Mouse (Mus musculus) splenic B cell, adult 2 months (primary cell): ENCODE measurements around the gene Msi2.

ENCODE experiments used
- DNase-seq: peaks from one replicate; pipeline ENCODE4 v3.0.0-alpha.2; 2011; ENCODE audit warnings: low read depth, low spot score
- H3K27me3 ChIP-seq: 2 replicates; pipeline ENCODE4 v1.6.1; 2012; ENCODE audit warnings: mild to moderate bottlenecking, low read length, moderate library complexity, mixed read lengths; ENCODE audit not compliant: control insufficient read depth, poor library complexity, insufficient read depth, severe bottlenecking
- H3K36me3 ChIP-seq: 2 replicates; pipeline ENCODE4 v1.6.1; 2012; ENCODE audit warnings: mild to moderate bottlenecking, low read length, moderate library complexity, mixed read lengths; ENCODE audit not compliant: control insufficient read depth, poor library complexity, insufficient read depth, severe bottlenecking

The Msi2 gene

GRCm38 (mm10) chr11:88675526-88676353 lies 42.6 kb downstream of the Msi2 start:
- Histone ChIP-seq H3K36me3 (peaks cover 2% of the 10 kb centered on the region), H3K27me3 (no peaks in the 10 kb centered on the region)
- DNase-seq = no peak

DNA sequence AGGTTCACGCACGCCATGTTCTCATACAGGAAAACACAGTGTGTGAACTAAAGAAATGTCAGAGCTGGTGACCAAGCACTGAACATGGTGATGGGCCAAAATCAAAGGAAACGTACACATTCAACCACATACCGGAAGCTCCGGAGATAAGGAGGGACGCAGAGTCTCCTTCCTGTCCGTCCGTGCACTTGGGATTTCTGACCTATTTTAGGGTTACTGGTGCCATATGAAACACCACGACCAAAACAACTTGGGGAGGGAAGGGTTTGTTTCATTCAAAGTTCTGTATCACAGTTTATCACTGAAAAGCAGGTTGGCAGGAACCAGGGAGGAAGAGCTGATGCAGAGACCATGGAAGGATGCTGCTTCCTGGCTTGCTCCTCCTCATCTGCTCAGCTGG lies 44.2 kb downstream of the Msi2 start:
- Histone ChIP-seq H3K27me3 (no peaks in the 10 kb centered on the region), H3K36me3 (peaks cover 4% of the 10 kb centered on the region)
- no peak for DNase-seq

GRCm38 (mm10) chr11:88670925-88671324 lies 47.4 kb downstream of the Msi2 start:
- DNase-seq = no peak
- Histone ChIP-seq H3K36me3 (peaks cover 6% of the 10 kb centered on the region), H3K27me3 (no peaks in the 10 kb centered on the region)

DNA sequence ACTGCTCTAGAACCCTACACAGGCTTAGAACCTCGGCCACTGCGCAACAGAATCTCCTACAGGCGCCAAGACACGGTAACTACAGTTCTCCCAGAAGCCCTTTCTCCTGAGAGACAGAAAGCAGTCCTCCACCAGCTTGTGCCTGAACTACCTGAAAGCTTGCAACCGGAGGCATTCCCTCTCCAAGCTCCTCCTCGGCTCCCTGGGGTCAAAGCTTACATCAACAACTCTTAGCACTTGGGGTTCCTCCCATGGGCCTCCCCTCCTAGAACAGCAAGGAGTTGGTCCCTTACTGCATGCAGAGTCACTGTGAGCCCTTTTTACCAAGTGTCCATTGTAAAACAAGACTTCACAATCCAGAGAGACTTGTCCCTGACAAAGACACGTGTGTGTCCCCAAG lies 49.2 kb downstream of the Msi2 start:
- no peaks in the 10 kb centered on the region for H3K27me3 ChIP-seq
- no peak for DNase-seq

DNA sequence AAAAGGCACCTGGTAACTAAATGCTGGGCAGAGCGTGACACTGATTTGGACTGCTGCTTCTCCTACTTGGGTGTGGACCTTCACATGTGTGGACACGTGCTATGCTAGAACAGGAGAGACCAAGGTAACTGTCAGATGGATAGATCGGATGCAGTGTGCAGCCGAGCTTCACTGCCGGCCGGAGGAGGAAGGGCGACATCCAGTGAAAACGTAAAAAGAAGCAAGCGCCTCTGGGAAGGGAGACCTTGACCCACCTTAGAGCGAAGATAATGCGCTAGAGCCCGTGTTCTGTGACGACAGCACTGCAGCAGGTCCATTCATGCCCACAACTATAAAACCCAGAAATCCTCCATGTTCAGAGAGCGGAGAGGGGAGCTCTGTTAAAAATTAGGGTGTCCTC lies 50.0 kb downstream of the Msi2 start:
- H3K36me3 ChIP-seq = peaks cover 6% of the 10 kb centered on the region
- H3K27me3 ChIP-seq = no peaks in the 10 kb centered on the region
- no peak for DNase-seq

More for the DNA sequence above, 49.2 kb downstream of the Msi2 start:
- peaks cover 6% of the 10 kb centered on the region for H3K36me3 ChIP-seq

DNA sequence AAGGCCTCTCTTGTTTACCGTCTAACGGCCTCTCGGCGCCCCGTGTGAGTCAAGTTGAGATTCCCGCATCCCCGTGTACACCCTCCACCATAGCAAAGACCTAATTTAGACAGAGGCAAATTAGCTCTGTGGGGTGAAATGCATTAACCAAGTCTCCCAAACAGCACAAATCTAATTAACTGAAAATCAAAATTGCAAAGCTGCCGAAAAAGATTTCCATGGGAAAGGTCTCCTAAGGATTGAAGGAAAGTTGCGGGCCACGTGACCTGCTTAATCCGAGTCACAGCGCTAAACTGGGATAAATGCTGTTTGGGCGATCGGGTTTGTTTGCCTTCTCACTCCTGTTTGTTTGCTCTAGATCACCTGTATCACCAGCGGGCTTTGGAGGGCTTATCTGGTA lies 52.5 kb downstream of the Msi2 start:
- H3K27me3 ChIP-seq = no peaks in the 10 kb centered on the region
- no peak for DNase-seq
- H3K36me3 ChIP-seq = peaks cover 5% of the 10 kb centered on the region

- DNase-seq = no peak
- no peaks in the 10 kb centered on the region for H3K27me3 ChIP-seq
- H3K36me3 ChIP-seq = peaks cover 2% of the 10 kb centered on the region; the same call in 1 of the 2 replicates
Measured at GRCm38 (mm10) chr11:88661444-88662180, 56.7 kb downstream of the Msi2 start.

- Histone ChIP-seq H3K36me3 (no peaks in the 10 kb centered on the region; the same call in 1 of the 2 replicates), H3K27me3 (no peaks in the 10 kb centered on the region)
- DNase-seq = no peak
Measured at GRCm38 (mm10) chr11:88660404-88660803, 57.9 kb downstream of the Msi2 start.

DNA sequence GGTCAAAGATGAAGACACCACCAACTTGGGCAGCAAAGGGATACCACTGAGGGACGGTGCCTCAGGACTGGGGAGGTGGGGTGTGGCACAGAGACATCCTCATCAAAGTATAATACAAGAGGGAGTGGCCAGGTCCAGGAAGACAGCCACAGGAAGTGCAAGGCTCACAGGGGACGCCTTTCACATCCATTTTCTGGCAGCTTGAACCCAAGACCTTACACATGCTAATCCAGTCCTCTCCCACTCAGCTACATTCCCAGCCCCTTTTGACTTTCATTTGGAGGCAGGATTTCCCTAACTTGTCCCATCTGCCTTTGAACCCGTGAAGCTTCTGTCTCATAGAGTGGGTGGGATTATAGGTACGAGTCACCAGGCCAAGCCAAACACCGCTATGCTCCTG lies 59.4 kb downstream of the Msi2 start:
- Histone ChIP-seq H3K27me3 (no peaks in the 10 kb centered on the region), H3K36me3 (no peaks in the 10 kb centered on the region; the same call in 1 of the 2 replicates)
- DNase-seq = no peak

DNA sequence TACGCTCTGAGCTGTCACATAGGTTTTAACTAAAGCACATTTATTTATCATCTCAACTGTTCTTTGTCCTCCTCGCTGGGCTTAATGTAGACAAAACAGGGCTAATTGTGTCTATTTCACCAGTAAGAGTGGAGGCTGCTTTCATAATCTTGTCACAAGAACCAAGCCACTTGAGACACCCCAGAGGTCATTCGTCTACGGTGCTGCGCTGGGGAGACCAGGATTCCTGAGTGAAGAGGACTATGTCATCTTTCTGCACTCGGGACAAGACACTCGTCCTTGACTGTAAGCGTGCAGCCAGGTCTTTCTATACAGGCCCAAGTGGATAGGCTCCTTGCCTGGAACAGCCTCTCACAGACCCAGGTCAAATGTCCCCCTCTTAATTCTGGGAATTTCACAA lies 62.5 kb downstream of the Msi2 start:
- Histone ChIP-seq H3K27me3 (no peaks in the 10 kb centered on the region), H3K36me3 (no peaks in the 10 kb centered on the region)
- DNase-seq = no peak

DNA sequence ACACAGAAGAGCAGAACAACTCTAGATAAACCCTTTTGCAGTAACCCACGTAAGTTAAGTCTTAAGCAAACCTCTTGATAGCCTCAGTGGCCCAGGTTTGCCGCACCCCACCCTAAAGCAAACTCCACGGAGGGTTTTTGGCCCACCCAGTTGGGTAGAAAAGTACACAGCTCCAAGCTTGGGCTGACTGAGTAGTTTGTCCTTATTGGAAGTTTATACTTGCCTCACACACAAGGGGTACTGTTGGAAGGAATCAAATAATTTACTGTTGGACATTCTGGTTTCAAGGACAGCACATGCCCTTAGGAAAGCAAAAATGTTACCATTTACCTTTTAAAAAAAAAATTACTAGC lies 63.1 kb downstream of the Msi2 start:
- no peak for DNase-seq
- H3K27me3 ChIP-seq = no peaks in the 10 kb centered on the region
- H3K36me3 ChIP-seq = no peaks in the 10 kb centered on the region

DNA sequence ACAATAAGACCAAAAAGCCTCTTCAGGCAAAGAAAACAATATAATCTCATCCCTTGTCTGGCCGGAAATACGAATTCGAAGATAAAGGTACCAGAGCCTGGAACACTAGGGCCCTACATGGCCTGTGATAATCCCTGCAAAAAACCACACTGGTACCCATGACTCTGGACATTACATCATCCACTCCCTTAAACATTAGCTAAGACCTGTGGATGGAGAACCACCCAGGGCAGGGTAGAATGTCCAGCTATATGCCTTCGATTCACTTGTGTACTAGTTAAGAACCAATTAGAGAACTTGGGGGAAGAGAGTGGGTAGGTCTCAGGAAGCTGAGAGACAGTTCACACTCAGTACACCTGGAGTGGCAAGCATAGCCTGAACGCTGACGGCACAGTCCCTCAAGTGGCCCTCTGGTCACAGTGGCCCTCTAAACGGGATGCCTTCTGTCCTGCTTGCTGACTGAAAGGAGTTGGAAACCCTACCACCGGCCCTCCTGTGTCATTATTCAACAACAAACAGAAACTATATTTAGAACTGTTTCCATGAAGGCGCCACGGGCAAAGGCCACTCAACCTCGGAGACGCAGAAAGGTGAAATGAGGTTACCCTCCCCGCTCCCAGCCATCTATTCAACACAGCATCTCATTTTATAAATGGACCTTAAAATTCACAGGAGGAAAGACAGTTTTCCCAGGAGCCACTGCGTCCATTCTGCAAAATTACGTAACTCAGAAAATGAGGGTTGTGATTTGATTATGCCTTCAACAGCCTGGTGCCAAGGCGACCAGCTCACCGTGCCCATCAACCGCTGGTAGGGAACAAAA lies 63.7 kb downstream of the Msi2 start:
- no peak for DNase-seq
- H3K36me3 ChIP-seq = no peaks in the 10 kb centered on the region
- no peaks in the 10 kb centered on the region for H3K27me3 ChIP-seq

DNA sequence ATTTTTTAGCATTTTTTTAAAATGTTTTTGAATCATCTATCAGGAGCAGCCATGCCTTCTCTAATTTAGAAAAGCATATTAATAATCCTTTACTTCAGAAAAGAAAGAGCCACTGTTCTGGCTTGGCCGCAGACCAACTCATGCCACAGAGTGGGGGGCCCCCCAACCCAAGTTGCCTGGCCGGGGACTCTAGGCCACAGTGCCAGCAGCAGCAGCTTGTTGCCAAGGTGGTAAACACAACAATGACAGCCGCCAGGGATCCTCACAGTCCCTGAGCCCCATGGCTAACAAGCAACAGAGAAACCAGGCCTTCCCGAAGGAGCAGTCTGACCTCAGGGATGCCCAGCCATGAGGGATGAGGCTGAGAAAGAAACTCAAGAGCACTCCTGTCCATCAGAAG lies 68.0 kb downstream of the Msi2 start:
- no peak for DNase-seq
- no peaks in the 10 kb centered on the region; the same call in 1 of the 2 replicates for H3K27me3 ChIP-seq
- no peaks in the 10 kb centered on the region; the same call in 1 of the 2 replicates for H3K36me3 ChIP-seq

GRCm38 (mm10) chr11:88649009-88649408 lies 69.3 kb downstream of the Msi2 start:
- DNase-seq = no peak
- Histone ChIP-seq H3K27me3 (no peaks in the 10 kb centered on the region; the same call in 1 of the 2 replicates), H3K36me3 (no peaks in the 10 kb centered on the region; the same call in 1 of the 2 replicates)
